Mouse (Mus musculus) frontal cortex, postnatal 25 days (tissue): ENCODE measurements around the gene Nup188.
A peak's percentile ranks its signal among the peaks of the same experiment; 100 is the strongest.

Experiments used
- DNase-seq, 2 experiments: peaks; one replicate each; pipeline ENCODE4 v3.0.0; 2022; ENCODE audit warnings: low spot score in 2 of 2

Nup188 gene

GRCm38 (mm10) chr2:30349196-30349595, 63.0 kb downstream of the Nup188 start:
- DNase-seq: no peak

- no peak for DNase-seq
These were observed 65.0 kb downstream of the Nup188 start for GRCm38 (mm10) chr2:30351149-30351548.

- no peak for DNase-seq
These were observed 69.7 kb downstream of the Nup188 start for GRCm38 (mm10) chr2:30355861-30356260.

GRCm38 (mm10) chr2:30356266-30356665, 70.1 kb downstream of the Nup188 start:
- no peak for DNase-seq

- no peak for DNase-seq
These were observed 70.7 kb downstream of the Nup188 start for GRCm38 (mm10) chr2:30356906-30357305.

- no peak for DNase-seq
These were observed 71.6 kb downstream of the Nup188 start for GRCm38 (mm10) chr2:30357552-30358510.

- peak; percentile 31 to 63 for DNase-seq
These were observed 72.6 kb downstream of the Nup188 start, which contains the start of gene Sh3glb2 for GRCm38 (mm10) chr2:30358533-30359531. TSS of gene Sh3glb2 (minus strand) at chr2:30359337.

- DNase-seq: no peak
These were observed 74.4 kb downstream of the Nup188 start for GRCm38 (mm10) chr2:30360626-30361025.

- no peak for DNase-seq
These were observed 76.7 kb downstream of the Nup188 start for GRCm38 (mm10) chr2:30362865-30363264.

- peak; percentile 91 to 97 for DNase-seq
These were observed 77.8 kb downstream of the Nup188 start, which contains the start of gene Miga2 for GRCm38 (mm10) chr2:30363773-30364650. TSS of gene Miga2 (plus strand) at chr2:30364233.

- DNase-seq: no peak
These were observed 79.3 kb downstream of the Nup188 start for GRCm38 (mm10) chr2:30365281-30366069.

GRCm38 (mm10) chr2:30366203-30366602, 80.0 kb downstream of the Nup188 start:
- no peak for DNase-seq

- DNase-seq: no peak
These were observed 85.3 kb downstream of the Nup188 start for GRCm38 (mm10) chr2:30371544-30371943.

GRCm38 (mm10) chr2:30372726-30373125, 86.5 kb downstream of the Nup188 start:
- no peak for DNase-seq

- no peak for DNase-seq
These were observed 89.7 kb downstream of the Nup188 start for GRCm38 (mm10) chr2:30375893-30376292.

- DNase-seq: no peak
These were observed 91.5 kb downstream of the Nup188 start for GRCm38 (mm10) chr2:30377721-30378120.

- DNase-seq: no peak
These were observed 93.1 kb downstream of the Nup188 start for GRCm38 (mm10) chr2:30379307-30379706.

- no peak for DNase-seq
These were observed 94.6 kb downstream of the Nup188 start for GRCm38 (mm10) chr2:30380564-30381376.

GRCm38 (mm10) chr2:30381377-30381725, 95.2 kb downstream of the Nup188 start:
- DNase-seq: no peak
